Mouse (Mus musculus): ENCODE measurements around the gene Greb1. TPM values are rescaled to one million over a fixed set of nuclear protein-coding genes. Genes with fewer than 3 reads are reported as not detected.
A peak's percentile ranks its signal among the peaks of the same experiment; 100 is the strongest.

The Greb1 gene
- total and polyA plus RNA-seq, 3 experiments = 0.87 TPM; not detected in 2

DNA sequence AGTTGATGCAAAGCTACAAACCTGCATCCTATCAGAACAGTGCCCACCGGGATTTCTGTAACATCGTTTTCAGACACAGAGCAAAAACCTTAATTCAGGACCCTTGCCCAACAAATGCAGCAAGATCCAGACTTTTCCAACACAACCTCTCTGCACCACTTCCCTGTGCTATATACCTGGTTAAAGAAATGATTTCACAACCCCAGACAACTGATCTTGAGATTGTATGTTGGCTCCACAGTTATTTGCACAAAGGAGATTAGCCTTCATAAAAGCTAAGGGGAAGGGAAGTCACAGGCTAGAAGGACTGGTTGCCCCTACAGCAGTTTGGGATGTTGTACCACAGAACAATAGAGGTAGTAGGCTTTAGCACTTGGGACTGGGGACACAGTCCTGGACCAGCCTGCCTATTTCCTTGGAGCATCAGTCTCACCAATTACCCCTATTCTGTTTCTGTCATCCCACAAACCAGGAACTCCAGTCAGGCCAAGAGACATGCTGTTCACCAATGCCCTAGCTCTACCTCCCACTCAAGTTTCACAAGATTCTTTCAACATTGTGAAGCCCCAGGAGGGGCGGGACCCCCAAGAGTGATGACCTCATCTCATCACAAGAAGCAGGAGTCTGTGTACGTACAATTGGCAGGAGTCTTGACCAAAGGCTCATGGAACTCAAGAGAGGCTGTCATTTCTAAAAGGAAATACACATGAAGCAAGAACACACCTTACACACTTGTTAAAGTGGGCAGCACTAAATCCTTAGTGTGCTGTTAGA, 36.9 kb downstream of the Greb1 start:
- H3K9me3 ChIP-seq (replicated peaks) = no peaks in the 10 kb centered on the region
- H3K27me3 ChIP-seq (ENCODE audit: insufficient read depth, low read length) = peaks cover 7% of the 10 kb centered on the region
- ATAC-seq (ENCODE audit: extremely low read depth, insufficient number of reproducible peaks, low FRiP score, poor library complexity, severe bottlenecking) = no peak
- H3K4me3 ChIP-seq (ENCODE audit: low read depth, low read length) = no peak overlapping the region
- no peaks in the 10 kb centered on the region for H3K36me3 ChIP-seq (replicated peaks)
- TF ChIP-seq GATA2 (IDR thresholded peaks at IDR 0.05; ENCODE audit: borderline replicate concordance, low read depth, low read length) (no peak), TAL1 (conservative IDR thresholded peaks at IDR 0.05; ENCODE audit: low read depth, low read length) (no peak), GATA1 (IDR thresholded peaks at IDR 0.05; ENCODE audit: borderline replicate concordance, low read length) (no peak), CTCF (IDR thresholded peaks at IDR 0.05; ENCODE audit: low read depth, low read length) (no peak), POLR2AphosphoS5 (IDR thresholded peaks at IDR 0.05; ENCODE audit: insufficient replicate concordance, low read depth, low read length) (no peak)
- H3K4me1 ChIP-seq (ENCODE audit: insufficient read depth, low read depth, low read length) = no peaks in the 10 kb centered on the region
- DNase-seq (ENCODE audit: low spot score) = no peak

DNA sequence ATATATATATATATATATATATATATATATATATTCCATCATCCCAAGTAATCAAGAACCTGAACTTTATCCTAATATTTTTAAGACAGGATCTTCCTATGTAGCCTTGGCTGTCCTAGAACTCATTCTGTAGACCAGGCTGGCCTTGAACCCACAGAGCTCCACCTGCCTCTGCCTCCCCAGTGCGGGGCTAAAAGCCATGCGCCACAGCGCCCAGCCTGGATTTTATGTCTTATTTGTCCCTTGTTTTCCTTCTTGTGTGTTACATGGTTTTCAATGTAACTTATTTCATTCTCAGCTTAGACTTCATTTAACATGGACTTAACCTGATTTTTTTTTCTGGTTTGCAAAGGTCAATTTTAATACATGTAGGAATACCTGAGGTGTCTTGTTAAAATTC, 39.2 kb downstream of the Greb1 start:
- Histone ChIP-seq H3K9me3 (replicated peaks) (no peaks in the 10 kb centered on the region), H3K27me3 (ENCODE audit: insufficient read depth, low read length) (peaks cover 7% of the 10 kb centered on the region), H3K4me3 (ENCODE audit: low read depth, low read length) (no peak overlapping the region), H3K36me3 (replicated peaks) (no peaks in the 10 kb centered on the region), H3K4me1 (ENCODE audit: insufficient read depth, low read depth, low read length) (no peaks in the 10 kb centered on the region)
- TF ChIP-seq POLR2AphosphoS5 (IDR thresholded peaks at IDR 0.05; ENCODE audit: insufficient replicate concordance, low read depth, low read length) = no peak
- TF ChIP-seq TAL1 (conservative IDR thresholded peaks at IDR 0.05; ENCODE audit: low read depth, low read length) = no peak
- no peak for TF ChIP-seq GATA2 (IDR thresholded peaks at IDR 0.05; ENCODE audit: borderline replicate concordance, low read depth, low read length)
- no peak for ATAC-seq (ENCODE audit: extremely low read depth, insufficient number of reproducible peaks, low FRiP score, poor library complexity, severe bottlenecking)
- DNase-seq (ENCODE audit: low spot score) = no peak

DNA sequence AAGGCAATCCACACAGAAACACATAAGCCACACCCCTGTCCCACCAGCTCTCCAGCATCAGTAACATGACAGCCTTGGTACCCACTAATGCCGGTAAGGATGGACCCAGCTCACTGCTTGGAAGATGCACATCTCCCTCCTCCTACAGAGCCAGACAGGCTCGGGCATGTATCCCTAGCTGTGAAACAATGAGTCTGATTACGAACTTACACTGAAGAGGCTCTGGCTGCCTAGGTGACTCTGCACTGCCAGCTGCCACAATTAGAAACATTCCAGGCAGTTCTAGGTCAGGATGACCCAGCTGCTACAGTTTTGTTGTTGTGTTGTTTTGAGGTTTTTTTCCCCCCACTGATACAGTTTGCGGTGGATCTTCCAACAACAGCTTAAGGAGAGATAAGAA, 40.4 kb downstream of the Greb1 start:
- ATAC-seq (ENCODE audit: extremely low read depth, insufficient number of reproducible peaks, low FRiP score, poor library complexity, severe bottlenecking) (no peak), DNase-seq (ENCODE audit: low spot score) (no peak)
- Histone ChIP-seq H3K36me3 (replicated peaks) (no peaks in the 10 kb centered on the region), H3K4me1 (ENCODE audit: insufficient read depth, low read depth, low read length) (no peaks in the 10 kb centered on the region), H3K27me3 (ENCODE audit: insufficient read depth, low read length) (peaks cover 7% of the 10 kb centered on the region), H3K9me3 (replicated peaks) (no peaks in the 10 kb centered on the region), H3K4me3 (ENCODE audit: low read depth, low read length) (no peak overlapping the region)
- TF ChIP-seq GATA1 (IDR thresholded peaks at IDR 0.05; ENCODE audit: borderline replicate concordance, low read length) (no peak), TAL1 (conservative IDR thresholded peaks at IDR 0.05; ENCODE audit: low read depth, low read length) (no peak), GATA2 (IDR thresholded peaks at IDR 0.05; ENCODE audit: borderline replicate concordance, low read depth, low read length) (no peak), POLR2AphosphoS5 (IDR thresholded peaks at IDR 0.05; ENCODE audit: insufficient replicate concordance, low read depth, low read length) (no peak), CTCF (IDR thresholded peaks at IDR 0.05; ENCODE audit: low read depth, low read length) (no peak)

DNA sequence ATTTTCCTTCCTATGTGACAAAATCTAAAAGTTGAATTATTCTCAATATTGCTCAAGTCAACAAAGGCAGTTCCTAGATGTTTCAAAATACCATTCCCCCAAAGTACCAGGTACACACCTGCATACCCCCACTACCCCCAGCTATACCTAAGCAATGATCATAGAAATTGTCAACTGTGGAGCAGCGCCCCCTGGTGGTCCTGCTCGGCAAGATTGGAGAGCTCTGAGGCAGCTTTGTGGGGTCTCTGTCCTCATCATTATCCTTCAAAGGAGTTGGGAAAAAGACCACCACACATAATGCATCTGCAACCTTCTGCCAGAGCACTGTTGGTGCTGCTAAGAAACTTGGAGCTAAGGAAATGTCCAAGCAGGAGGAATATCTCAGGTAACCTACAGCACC, 46.4 kb downstream of the Greb1 start:
- Histone ChIP-seq H3K36me3 (replicated peaks) (no peaks in the 10 kb centered on the region), H3K27me3 (ENCODE audit: insufficient read depth, low read length) (peaks cover 3% of the 10 kb centered on the region; the same call in 1 of the 2 replicates), H3K4me3 (ENCODE audit: low read depth, low read length) (no peak overlapping the region), H3K9me3 (replicated peaks) (no peaks in the 10 kb centered on the region), H3K4me1 (ENCODE audit: insufficient read depth, low read depth, low read length) (no peaks in the 10 kb centered on the region)
- peak; percentile 75 for TF ChIP-seq CTCF (IDR thresholded peaks at IDR 0.05; ENCODE audit: low read depth, low read length)
- no peak for TF ChIP-seq GATA1 (IDR thresholded peaks at IDR 0.05; ENCODE audit: borderline replicate concordance, low read length)
- no peak for TF ChIP-seq TAL1 (conservative IDR thresholded peaks at IDR 0.05; ENCODE audit: low read depth, low read length)
- no peak for TF ChIP-seq GATA2 (IDR thresholded peaks at IDR 0.05; ENCODE audit: borderline replicate concordance, low read depth, low read length)
- no peak for ATAC-seq (ENCODE audit: extremely low read depth, insufficient number of reproducible peaks, low FRiP score, poor library complexity, severe bottlenecking)
- DNase-seq (ENCODE audit: low spot score) = peak; percentile 6

DNA sequence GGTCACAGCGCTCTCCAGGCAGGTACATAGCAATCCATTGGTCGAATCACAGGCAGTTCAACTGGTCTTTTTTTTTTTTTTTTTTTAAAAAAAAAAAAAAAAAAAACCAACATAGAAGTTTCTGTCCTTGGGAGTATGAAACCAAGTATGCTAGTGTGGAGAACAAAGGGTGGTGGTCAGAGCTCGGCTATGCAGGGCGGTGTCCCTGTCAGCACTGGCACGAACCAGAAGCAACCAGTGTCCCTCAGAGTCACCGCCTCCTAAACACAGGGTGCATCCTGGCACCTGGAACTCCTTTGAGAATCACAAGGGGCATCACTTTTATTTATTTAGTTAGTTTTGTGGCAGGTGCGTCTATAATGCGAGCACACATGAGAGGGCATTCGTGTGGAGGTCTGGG, 47.1 kb downstream of the Greb1 start:
- Histone ChIP-seq H3K4me3 (ENCODE audit: low read depth, low read length) (no peak overlapping the region), H3K4me1 (ENCODE audit: insufficient read depth, low read depth, low read length) (no peaks in the 10 kb centered on the region), H3K27me3 (ENCODE audit: insufficient read depth, low read length) (peaks cover 3% of the 10 kb centered on the region; the same call in 1 of the 2 replicates), H3K9me3 (replicated peaks) (no peaks in the 10 kb centered on the region), H3K36me3 (replicated peaks) (no peaks in the 10 kb centered on the region)
- no peak for ATAC-seq (ENCODE audit: extremely low read depth, insufficient number of reproducible peaks, low FRiP score, poor library complexity, severe bottlenecking)
- no peak for DNase-seq (ENCODE audit: low spot score)
- TF ChIP-seq CTCF (IDR thresholded peaks at IDR 0.05; ENCODE audit: low read depth, low read length) (no peak), GATA2 (IDR thresholded peaks at IDR 0.05; ENCODE audit: borderline replicate concordance, low read depth, low read length) (no peak), TAL1 (conservative IDR thresholded peaks at IDR 0.05; ENCODE audit: low read depth, low read length) (no peak), POLR2AphosphoS5 (IDR thresholded peaks at IDR 0.05; ENCODE audit: insufficient replicate concordance, low read depth, low read length) (no peak), GATA1 (IDR thresholded peaks at IDR 0.05; ENCODE audit: borderline replicate concordance, low read length) (no peak)

DNA sequence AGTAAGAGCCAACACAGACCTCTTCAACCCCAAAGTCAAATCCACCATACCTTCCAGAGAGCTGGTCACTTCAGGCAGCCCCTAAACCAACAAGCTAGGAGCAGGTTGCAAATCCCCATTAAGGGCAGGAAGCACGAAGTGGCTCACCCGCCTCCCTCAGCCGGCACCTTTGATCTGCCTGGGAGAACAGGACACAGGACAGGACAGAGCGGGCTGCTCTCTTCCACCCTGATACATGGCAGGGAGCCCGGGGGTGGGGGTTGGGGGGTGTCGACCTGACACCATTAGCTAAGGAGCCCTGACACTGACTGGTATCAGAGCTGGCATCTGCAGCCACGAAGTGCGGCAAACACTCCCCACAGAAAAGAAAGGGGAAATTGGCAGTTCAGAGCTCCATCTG, 47.6 kb downstream of the Greb1 start:
- H3K27me3 ChIP-seq (ENCODE audit: insufficient read depth, low read length) = peaks cover 3% of the 10 kb centered on the region; the same call in 1 of the 2 replicates
- TF ChIP-seq TAL1 (conservative IDR thresholded peaks at IDR 0.05; ENCODE audit: low read depth, low read length) (no peak), POLR2AphosphoS5 (IDR thresholded peaks at IDR 0.05; ENCODE audit: insufficient replicate concordance, low read depth, low read length) (no peak), CTCF (IDR thresholded peaks at IDR 0.05; ENCODE audit: low read depth, low read length) (no peak), GATA1 (IDR thresholded peaks at IDR 0.05; ENCODE audit: borderline replicate concordance, low read length) (no peak)
- DNase-seq (ENCODE audit: low spot score) = no peak
- no peaks in the 10 kb centered on the region for H3K36me3 ChIP-seq (replicated peaks)
- no peak for ATAC-seq (ENCODE audit: extremely low read depth, insufficient number of reproducible peaks, low FRiP score, poor library complexity, severe bottlenecking)
- no peaks in the 10 kb centered on the region for H3K4me1 ChIP-seq (ENCODE audit: insufficient read depth, low read depth, low read length)
- no peaks in the 10 kb centered on the region for H3K9me3 ChIP-seq (replicated peaks)
- no peak overlapping the region for H3K4me3 ChIP-seq (ENCODE audit: low read depth, low read length)

Measured in G1E (cell line).